Mouse (Mus musculus): ENCODE results near the gene Gimap9.

DNA sequence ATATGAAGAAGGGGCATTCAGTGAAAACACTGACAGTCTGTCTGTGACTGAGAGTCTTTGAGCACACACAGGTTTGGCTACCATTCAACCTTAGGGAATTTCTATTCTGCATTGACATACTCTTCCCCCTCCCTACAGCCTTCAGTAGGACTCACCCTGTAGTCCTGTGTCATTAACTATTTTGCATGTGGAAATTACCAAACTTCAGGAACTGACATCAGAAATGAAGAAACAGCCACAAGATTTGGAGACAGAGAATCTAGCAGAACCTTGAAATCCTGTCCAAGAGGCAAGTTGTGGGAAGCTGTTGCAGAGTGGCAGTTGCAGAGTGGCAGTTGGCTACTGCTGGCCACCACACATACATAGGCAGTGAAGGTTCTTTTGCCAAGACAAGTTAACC is 7.9 kb upstream of the Gimap9 start:
- TF ChIP-seq POLR2A (IDR thresholded peaks at IDR 0.05; ENCODE audit: extremely low read depth, insufficient read depth, low read length), result no peak
- TF ChIP-seq CTCF (IDR thresholded peaks at IDR 0.05; ENCODE audit: extremely low read depth, insufficient read depth, low read length), result no peak
